Mouse (Mus musculus) C2C12 (cell line): ENCODE results near the gene Iffo2.

Experiments
- CEBPB ChIP-seq: IDR thresholded peaks from one replicate; pipeline ENCODE4 v1.6.1; 2011; ENCODE audit warnings: low read depth, mild to moderate bottlenecking, control low read depth, moderate library complexity
- CTCF ChIP-seq: IDR thresholded peaks from one replicate; pipeline ENCODE4 v1.5.1; 2011; ENCODE audit not compliant: control insufficient read depth, insufficient read depth, insufficient read length
- MAX ChIP-seq: IDR thresholded peaks from one replicate; pipeline ENCODE4 v1.6.1; 2011; ENCODE audit warnings: mild to moderate bottlenecking, control low read depth
- USF1 ChIP-seq: IDR thresholded peaks from one replicate; pipeline ENCODE4 v1.6.1; 2011; ENCODE audit warnings: low read depth, mild to moderate bottlenecking, control low read depth, moderate library complexity

- no peak for TF ChIP-seq CTCF
- no peak for TF ChIP-seq USF1
- no peak for TF ChIP-seq CEBPB
- TF ChIP-seq MAX: no peak
Measured at GRCm38 (mm10) chr4:139606732-139607131, 76.4 kb downstream of the Iffo2 start.
